Mouse (Mus musculus) naive thymus-derived CD4-positive, alpha-beta T cell, adult 2 months (primary cell): ENCODE results near the gene Jmjd8.

ENCODE experiments used
- DNase-seq: peaks from one replicate; pipeline ENCODE4 v3.0.0-alpha.2; 2011; ENCODE audit warnings: low read depth

The Jmjd8 gene

GRCm38 (mm10) chr17:25808789-25809605 lies 19.7 kb upstream of the Jmjd8 start, which contains the start of gene Fbxl16:
Gene Fbxl16 (plus strand): TSS chr17:25809085.
- no peak for DNase-seq

DNA sequence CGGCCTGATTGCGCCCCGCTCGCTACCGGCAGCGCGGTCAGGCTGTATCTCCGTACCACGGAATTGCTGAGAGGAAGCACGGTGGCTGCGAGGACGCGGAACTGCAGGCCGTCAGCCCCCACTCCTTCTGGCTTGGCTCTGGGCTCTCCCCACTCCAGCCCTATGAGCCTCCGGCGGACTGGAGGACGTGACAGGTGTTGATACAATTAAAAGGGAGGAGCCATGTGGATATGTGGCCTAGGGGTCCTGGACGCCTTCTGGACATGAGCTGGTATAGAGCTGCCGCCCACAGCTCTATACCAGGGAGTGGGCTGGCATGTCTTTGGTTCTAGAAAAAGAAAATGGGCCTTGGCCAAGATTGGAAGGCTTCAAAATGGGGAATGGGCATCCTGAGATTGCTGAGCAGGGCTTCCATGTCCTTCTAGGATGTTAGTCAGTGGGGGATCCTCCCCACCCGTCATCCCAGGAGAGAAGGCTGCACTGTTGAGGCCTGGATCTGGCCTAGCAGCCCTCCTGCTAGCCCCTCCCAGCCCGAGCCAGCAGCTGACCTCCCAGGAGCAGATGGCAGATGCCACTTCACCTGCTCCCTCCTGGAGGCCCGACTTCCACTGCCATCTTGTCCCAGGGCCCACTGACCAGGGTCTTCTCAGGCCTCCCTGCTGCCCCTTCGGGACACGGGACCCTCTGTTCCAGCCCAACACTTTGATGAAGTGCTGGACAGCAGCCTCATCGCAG lies 18.9 kb upstream of the Jmjd8 start:
- DNase-seq: no peak

DNA sequence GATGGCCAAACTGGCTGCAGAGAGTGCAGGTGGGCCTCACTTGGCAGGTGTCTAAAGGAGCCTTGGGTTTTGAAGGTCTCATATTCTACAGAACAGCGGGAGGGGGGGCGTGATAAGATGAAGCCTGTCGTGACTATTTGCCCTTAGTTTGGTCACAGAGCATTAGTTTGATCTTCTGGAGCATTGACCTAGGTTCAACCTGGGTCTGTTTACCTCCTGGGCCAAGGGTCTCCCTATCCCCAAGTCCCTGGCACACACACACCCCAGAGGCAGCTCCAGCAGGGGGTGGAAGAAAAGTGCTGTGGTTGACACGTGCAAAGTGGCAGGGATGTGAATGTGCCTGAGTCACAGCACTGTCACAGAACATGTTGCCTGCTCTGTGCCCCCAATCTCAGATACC lies 17.8 kb upstream of the Jmjd8 start:
- DNase-seq: no peak

GRCm38 (mm10) chr17:25813471-25813870 lies 15.2 kb upstream of the Jmjd8 start:
- DNase-seq: peak; percentile 82

GRCm38 (mm10) chr17:25817662-25818061 lies 11.0 kb upstream of the Jmjd8 start:
- no peak for DNase-seq

GRCm38 (mm10) chr17:25818851-25819780 lies 9.6 kb upstream of the Jmjd8 start:
- DNase-seq: no peak

DNA sequence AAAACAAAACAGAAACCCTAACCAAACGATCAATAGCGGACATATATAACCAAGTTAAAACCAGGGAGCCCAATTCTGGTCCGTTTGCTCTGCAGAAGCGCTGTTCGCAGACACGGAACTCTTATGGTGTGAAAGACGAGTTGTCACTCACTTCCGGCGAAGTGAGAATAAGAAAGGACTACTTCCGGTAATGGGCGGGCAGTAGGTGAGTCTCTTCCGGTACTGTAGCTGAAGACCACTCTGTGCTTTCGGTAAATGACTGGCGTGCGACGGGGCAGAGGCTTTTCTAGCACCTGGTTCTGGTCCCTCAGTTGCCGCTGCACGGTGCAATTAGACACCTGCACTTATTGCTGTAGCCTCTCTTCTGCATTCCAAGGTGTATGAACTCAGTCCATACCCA lies 5.2 kb upstream of the Jmjd8 start, which contains the start of gene Wdr24:
Gene Wdr24, plus strand, starts transcription at position 176 of the 400 bp plus-strand sequence.
- peak; percentile 92 for DNase-seq

DNA sequence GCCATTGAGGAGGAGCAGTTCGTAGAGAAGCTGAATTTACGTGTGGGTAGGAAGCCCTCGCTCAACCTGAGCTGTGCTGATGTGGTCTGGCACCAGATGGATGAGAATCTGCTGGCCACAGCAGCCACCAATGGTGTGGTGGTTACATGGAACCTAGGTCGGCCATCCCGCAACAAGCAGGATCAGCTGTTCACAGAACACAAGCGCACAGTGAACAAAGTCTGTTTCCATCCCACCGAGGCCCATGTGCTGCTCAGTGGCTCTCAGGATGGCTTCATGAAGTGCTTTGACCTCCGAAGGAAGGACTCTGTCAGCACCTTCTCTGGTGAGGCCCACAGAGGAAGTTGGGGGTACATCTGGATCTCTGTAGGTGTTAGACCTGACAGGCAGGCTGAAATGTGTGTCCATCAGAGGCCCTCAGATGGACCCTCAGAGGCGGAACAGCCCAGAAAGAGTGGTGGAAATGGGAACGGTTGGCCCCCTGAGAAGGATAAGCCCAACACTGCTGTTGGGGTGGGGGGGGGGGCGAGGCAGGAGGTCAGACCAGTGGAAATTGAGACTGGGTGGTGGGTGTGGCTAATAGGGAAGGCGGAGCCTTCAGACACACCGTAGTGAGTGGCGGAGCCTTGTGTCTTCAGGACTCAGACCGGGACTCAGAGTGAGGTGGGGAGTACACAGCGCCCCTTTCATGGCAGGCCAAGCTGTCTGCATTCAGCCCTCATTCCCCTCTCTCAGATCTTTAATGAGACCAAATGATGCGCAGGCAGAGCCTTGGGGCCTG lies 4.1 kb upstream of the Jmjd8 start:
- no peak for DNase-seq

DNA sequence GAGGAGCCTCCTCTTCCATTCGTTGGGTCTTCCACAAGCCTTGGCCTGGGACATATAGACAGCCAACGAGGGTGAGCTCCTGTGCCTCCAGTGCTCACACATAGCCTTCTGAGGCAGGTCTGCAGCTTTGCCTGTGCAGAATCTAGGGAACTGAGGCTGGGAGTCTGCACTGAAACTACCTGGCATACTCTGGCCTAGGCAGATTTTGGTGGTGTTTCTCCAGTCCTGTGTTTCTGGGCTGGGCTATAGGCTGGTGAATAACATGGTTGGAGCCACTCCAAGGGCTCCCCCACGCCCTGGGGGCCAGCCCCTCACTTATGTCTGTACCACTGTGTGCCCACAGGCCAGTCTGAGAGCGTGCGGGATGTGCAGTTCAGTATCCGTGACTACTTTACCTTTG lies 3.4 kb upstream of the Jmjd8 start:
- DNase-seq: no peak

DNA sequence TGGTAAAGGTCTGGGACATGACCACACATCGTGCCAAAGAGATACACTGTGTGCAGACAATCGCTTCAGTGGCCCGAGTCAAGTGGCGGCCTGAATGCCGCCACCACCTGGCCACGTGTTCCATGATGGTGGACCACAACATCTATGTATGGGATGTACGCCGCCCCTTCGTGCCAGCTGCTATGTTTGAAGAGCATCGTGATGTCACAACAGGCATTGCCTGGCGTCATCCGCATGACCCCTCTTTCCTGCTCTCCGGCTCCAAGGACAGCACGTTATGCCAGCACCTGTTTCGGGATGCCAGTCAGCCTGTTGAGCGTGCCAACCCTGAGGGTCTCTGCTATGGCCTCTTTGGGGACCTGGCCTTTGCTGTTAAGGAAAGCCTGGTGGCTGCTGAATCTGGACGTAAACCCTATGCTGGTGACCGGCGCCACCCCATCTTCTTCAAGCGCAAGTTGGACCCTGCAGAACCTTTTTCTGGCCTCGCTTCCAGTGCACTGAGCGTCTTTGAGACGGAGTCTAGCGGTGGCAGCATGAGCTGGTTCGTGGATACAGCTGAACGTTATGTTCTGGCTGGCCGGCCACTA lies 2.6 kb upstream of the Jmjd8 start:
- no peak for DNase-seq

GRCm38 (mm10) chr17:25827011-25827410 lies 1.7 kb upstream of the Jmjd8 start:
- no peak for DNase-seq

DNA sequence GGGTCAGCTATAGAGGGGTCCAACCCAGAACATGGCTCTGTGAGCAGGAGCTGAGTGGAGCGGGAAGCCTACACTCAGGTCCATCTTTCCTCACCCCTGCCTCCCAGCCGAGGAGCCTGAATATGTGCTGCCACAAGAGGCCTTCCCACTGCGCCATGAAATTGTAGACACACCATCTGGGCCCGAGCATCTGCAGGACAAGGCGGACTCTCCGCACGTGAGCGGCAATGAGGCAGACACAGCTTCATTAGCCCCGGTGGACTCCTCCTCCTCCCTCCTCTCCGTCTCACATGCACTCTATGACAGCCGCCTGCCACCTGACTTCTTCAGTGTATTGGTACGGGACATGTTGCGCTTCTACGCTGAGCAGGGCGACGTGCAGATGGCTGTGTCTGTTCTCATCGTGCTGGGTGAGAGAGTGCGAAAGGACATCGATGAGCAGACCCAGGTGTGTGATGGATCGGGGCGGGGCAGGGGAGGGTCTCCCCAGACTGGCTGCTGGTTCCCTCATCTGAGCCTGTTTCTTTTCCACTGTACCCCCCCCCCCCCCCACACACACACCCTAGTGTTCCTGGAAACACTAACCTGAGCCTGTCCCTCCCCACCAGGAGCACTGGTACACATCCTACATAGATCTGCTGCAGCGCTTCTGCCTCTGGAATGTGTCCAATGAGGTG lies 983 bp upstream of the Jmjd8 start:
- DNase-seq: no peak

DNA sequence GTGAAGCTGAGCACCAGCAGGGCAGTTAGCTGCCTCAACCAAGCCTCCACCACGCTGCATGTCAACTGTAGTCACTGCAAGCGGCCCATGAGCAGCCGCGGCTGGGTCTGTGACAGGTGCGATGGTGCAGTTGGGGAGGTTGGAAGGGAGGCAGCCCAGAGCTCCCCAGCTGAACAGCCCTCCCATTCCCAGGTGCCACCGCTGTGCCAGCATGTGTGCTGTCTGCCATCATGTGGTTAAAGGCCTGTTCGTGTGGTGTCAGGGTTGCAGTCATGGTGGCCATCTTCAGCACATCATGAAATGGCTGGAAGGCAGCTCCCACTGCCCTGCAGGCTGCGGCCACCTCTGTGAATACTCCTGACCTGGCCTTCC lies 458 bp upstream of the Jmjd8 start:
- peak; percentile 25 for DNase-seq

DNA sequence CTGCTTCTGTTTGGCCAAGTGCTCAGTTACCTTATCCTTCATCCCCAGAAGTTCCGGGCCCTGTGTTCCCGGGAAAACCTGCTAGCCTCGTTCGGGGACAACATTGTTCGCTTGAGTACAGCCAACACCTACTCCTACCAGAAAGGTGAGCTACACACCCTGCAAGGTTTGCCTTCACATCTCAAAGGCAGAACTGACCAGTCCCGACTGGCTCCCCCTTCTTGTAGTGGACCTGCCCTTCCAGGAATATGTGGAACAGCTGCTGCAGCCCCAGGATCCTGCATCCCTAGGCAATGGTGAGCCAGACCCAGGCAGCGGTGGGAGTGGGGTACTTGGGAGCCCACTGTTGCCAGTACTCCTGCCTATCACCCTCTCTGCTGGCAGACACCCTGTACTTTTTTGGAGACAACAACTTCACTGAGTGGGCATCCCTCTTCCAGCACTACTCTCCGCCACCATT lies 921 bp downstream of the Jmjd8 start:
- no peak for DNase-seq

DNA sequence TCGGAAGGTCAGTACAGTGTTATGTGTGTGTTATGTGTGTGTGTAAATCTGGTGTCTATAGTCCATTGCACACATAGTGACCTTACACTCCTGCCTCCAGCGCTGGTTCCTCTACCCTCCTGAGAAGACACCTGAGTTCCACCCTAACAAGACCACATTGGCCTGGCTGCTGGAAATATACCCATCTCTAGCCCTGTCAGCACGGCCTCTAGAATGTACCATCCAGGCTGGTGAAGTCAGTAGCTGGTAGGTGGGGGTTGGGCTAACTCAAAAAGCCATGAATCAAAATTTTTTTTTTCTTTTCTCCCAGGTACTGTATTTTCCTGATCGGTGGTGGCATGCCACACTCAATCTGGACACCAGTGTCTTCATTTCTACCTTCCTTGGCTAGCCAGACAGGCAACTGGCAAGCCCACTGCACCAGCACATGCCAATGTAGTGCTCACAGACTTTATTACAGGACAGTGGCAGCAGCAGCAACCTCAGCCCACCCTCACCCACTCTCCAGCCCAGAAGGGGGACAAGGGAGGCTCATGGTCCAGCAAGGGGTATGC lies 1.6 kb downstream of the Jmjd8 start:
- no peak for DNase-seq

- DNase-seq: no peak
These were observed 2.3 kb downstream of the Jmjd8 start for GRCm38 (mm10) chr17:25830806-25831431.

DNA sequence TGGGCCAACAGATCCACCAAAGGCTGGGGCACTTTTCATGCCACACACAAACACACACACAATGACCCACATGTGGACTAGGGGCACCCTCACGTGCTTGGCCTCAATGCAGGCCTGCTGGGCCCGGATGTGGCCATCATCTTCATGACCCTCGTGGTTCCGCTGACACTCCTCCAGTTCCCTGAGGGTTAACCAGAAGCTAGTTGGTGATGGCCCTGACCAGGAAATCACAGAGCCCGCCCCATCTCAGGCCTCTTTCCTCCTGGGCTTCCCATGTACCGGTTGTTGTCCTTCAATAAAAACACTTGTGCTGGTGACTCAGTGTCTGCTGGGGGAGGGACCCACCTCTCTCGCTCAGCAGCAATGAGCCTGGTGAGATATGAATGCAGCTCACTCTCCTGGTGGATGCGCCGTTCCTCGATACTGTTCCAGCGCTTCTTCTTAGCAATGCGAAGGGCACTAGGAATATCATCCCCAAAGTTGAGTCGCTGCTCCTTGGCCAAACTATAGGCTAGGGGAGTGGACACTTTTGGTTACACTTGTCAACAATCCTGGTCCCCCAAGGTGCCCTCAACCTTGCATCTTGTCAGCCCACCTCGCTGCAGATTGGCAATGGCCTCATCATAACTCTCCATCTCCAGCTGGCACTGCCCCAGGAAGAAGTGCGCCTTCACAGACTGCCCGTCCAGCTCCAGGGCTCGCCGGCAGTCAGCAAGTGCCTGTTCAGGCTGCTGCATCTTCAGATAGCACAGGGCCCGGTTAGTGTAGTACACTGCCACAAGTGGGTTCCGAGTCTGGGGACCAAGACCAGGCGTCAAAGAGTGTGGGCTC lies 3.0 kb downstream of the Jmjd8 start:
- peak; percentile 20 for DNase-seq

DNA sequence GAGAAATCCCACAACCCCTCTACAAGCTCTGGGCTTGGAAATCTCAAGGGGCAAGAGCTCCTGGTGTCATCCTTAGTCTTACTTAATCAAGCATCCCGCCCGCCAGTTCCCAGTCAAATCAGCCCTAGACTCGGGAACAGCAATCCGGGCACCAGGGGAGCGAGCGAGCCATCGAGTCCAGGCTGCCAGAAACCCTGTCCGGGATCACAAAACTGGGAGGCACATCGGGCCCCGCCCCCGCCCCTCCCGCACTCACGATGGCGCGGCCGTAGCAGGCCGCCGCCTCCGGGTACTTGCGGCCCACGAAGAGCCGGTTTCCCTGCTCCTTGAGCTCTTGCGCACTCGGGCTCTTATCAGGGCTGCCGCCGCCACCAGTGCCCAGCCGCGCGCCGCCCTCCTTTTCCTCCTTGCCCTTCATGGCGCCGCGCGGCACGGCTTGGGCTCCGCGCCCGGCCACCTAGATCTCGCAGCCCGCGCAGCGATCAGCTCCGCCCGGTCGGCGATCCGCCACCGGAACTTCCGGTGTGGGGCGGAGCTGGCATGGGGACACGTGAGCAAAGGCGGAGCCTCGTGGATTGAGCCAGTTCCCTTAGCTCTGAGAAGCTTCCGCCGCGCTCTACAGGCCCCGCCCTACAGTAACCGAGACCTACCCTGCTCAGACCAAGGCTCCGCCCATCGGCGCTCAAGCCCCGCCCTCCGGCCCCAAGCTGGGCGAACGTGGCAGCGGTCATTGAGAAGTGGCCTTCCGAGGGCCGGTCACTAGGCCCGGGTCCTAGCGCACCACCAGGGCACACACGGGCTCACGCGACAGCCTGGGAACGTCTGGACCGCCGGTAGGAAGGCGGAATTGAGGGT lies 4.0 kb downstream of the Jmjd8 start:
- DNase-seq: peak; percentile 98
